Mouse (Mus musculus): ENCODE results near the gene Rnf216.

The Rnf216 gene

GRCm38 (mm10) chr5:143052677-143053076 lies 60.1 kb downstream of the Rnf216 start:
- no peak for DNase-seq

- no peak for DNase-seq
Measured at GRCm38 (mm10) chr5:143051851-143052250, 60.9 kb downstream of the Rnf216 start.

- DNase-seq, result no peak
Measured at GRCm38 (mm10) chr5:143050273-143050672, 62.5 kb downstream of the Rnf216 start.

GRCm38 (mm10) chr5:143049746-143050145 lies 63.0 kb downstream of the Rnf216 start:
- DNase-seq, result no peak

GRCm38 (mm10) chr5:143049013-143049385 lies 63.8 kb downstream of the Rnf216 start:
- no peak for DNase-seq

- DNase-seq, result peak; percentile 39
Measured at GRCm38 (mm10) chr5:143048232-143049012, 64.4 kb downstream of the Rnf216 start.

- no peak for DNase-seq
Measured at GRCm38 (mm10) chr5:143047586-143047985, 65.2 kb downstream of the Rnf216 start.

GRCm38 (mm10) chr5:143043902-143044301 lies 68.9 kb downstream of the Rnf216 start:
- DNase-seq, result no peak

- DNase-seq, result peak; percentile 42
Measured at GRCm38 (mm10) chr5:143043285-143043684, 69.5 kb downstream of the Rnf216 start.

GRCm38 (mm10) chr5:143038794-143039193 lies 74.0 kb downstream of the Rnf216 start:
- no peak for DNase-seq

DNA sequence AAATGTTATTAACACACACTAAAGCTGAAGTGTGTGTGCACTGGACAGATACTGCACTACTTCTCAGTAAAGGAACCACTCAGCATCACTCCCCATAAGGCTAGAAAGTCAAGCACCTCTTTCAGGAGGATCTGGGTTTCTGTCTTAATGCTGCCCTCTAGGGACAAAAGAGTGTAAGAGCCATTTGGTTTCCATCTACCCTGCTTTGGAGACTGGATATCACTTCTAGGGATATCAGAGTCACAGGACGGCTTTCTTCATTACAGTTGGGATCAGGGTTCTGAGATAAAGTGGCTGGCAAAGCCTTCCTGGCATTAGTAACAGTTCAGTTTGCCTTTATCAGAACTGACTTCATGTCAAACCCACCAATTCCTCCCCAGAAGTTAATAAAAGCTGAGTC lies 75.6 kb downstream of the Rnf216 start:
- peak; percentile 59 for DNase-seq

GRCm38 (mm10) chr5:143036052-143036451 lies 76.7 kb downstream of the Rnf216 start:
- DNase-seq, result no peak

- no peak for DNase-seq
Measured at GRCm38 (mm10) chr5:143035271-143035670, 77.5 kb downstream of the Rnf216 start.

- no peak for DNase-seq
Measured at GRCm38 (mm10) chr5:143034108-143034507, 78.7 kb downstream of the Rnf216 start.

DNA sequence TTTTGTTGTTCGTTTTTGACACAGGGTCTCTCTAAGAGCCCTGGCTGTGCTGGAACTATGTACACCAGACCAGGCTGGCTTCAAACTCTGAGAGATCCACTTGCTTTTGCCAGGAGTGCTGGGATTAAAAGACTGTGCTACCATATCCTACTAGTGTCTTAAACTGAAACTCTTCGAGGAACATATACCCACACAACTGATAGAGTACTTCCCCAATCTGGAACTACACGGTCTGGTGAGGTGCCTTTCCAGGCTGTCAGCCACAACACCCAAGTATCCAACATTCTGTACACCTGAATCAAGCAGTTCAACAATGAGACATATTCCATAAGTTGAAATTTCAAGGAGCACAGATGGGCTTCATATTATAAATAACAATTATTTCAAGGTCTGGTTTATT lies 79.5 kb downstream of the Rnf216 start:
- no peak for DNase-seq

GRCm38 (mm10) chr5:143032639-143033146 lies 80.1 kb downstream of the Rnf216 start:
- no peak for DNase-seq

- DNase-seq, result no peak
Measured at GRCm38 (mm10) chr5:143031681-143032080, 81.1 kb downstream of the Rnf216 start.

- DNase-seq, result peak; percentile 27
Measured at GRCm38 (mm10) chr5:143031193-143031592, 81.6 kb downstream of the Rnf216 start.

DNA sequence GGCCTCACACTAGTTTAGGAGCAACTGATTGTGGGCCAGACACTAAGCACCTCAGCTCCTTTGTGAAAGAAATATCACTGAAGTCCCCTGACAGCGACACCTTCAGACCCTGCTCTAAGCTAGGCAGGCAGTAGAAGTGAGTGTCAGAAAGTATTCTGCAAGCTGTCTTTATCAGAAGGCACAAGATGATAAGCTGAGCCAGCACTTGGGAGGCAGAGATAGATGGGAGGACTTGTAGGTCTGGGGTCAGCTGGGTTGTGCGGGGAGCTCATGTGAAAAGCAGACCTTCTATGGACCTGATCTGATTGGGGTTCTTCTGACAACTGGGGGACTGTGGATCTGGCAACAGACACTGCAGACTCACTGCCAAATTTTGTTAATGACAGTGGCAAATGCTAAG lies 88.9 kb downstream of the Rnf216 start:
- DNase-seq, result no peak

GRCm38 (mm10) chr5:143022956-143023355 lies 89.8 kb downstream of the Rnf216 start:
- DNase-seq, result no peak

DNA sequence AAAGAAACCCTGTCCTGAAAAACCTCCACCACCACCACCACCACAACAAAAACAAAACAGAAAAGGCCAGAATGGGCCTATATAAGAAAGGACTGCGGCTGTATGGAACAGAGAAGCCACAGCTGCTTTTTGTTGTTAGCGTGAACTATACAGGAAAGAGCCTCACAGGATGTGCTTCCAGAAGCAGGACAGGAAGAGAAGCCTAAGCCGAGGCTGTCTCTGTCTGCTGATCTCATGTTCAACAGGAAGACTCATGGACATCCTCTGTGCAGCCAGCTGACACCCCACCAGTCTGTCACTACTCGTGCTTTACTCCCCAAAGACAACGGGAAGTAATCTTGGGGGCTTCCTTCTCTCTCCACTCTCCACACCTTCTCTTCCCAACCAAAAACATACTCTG lies 95.4 kb downstream of the Rnf216 start:
- DNase-seq, result peak; percentile 54

DNA sequence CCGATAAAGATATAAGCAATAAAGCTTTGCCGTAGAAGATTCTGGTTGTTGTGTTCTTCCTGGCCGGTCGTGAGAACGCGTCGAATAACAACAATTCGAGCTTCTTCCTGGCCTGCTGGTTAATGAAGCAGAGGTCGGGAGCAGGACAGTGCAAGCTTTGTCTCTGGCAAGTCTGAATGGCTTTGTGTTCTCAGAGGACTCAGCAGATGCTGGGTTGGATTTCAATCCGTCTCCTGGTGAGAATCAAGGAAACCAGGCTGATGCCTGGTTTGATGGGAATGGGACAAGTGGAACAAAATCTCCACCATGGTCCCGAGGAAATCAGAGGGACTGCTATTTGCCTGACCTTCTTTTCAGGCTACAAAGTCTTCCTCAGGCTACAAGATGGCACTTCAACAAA lies 103.4 kb downstream of the Rnf216 start:
- no peak for DNase-seq

DNA sequence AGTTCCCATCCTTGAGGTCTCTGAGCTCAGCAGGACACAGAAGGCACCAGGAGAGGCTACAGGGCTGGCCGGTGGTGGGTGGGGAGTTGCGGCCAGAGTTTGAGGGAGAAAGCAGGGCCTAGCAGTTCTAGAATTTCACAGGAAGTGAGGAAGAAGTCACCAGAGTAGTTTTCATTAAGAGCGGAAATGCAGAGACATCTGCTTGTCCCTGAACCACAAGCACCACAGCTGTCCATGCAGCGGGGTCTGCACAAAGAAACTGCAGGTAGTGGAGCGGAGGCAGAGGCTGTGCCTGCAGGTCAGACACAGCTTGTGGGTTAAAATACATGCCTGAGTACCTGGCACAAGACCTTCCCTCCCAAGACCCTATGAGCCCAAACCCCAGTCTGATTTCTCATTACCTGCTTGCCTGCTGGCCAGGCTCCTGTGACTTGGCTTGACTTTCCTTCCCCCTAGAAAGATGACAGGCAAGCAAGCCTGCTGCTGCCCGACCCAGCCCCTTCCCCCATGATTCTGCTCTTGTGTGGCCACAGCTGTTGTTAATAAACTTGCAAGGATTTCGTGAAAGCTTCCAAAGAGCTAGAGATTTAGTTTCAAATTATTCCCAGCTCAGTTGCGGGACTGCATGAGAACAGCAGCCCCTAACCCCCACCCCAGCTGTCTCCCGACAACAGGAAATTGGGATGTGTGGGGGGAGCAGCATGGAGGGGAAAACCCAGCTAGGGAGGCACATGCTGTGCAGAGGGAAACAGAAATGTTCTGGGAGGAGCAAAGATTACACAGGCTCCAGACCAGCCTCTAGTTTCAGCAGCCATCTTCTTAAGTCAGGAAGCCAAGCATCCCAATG lies 111.9 kb downstream of the Rnf216 start:
- DNase-seq, result peak; percentile 69

DNA sequence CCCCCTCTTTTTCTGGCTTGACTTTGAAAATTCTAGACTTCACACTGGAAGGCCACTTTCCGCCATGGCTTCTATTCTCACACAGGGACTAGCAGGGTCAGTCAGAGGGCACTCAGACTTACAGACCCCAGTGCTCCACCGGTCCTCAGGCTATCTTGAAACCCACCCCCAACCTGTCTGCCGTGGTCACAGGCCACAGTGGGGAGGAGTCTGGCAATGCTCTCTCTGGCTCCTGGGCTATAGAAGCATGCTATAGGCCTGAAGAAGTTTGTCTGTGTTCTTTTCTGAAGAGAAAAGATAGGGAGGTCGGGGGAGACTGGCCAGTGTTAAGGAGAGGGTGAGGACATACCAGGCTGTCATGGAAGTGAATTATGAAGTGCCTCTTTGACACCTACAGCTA lies 112.7 kb downstream of the Rnf216 start:
- DNase-seq, result no peak
